Mouse (Mus musculus): ENCODE measurements at regions not wholly inside any gene's neighbourhood (a gene's known extent, or its start where the extent isn't known, plus 50 kb on each side); places are given as distances from the start of the nearest gene placed in this dataset.

- ATAC-seq (ENCODE audit: low FRiP score, low TSS enrichment) (no peak), DNase-seq (no peak)
- Histone ChIP-seq H3K9ac (replicated peaks; ENCODE audit: low read length) (no peak overlapping the region), H3K27ac (replicated peaks; ENCODE audit: low read depth, low read length) (no peak overlapping the region), H3K4me1 (ENCODE audit: control insufficient read depth, insufficient read depth, low read length) (no peaks in the 10 kb centered on the region), H3K27me3 (ENCODE audit: control insufficient read depth, insufficient read depth, low read length) (no peaks in the 10 kb centered on the region), H3K4me3 (replicated peaks; ENCODE audit: low read depth, low read length) (no peak overlapping the region), H3K9me3 (ENCODE audit: control insufficient read depth, low read length) (no peaks in the 10 kb centered on the region), H3K36me3 (ENCODE audit: control insufficient read depth, insufficient read depth, low read length) (no peaks in the 10 kb centered on the region), H3K4me2 (ENCODE audit: low read length) (no peak overlapping the region)
Observed at GRCm38 (mm10) chr2:148493281-148493680, 49.9 kb upstream of the Cd93 start.
